ENCODE assay signal across 29 mouse cellular contexts in the genomic region with DNA sequence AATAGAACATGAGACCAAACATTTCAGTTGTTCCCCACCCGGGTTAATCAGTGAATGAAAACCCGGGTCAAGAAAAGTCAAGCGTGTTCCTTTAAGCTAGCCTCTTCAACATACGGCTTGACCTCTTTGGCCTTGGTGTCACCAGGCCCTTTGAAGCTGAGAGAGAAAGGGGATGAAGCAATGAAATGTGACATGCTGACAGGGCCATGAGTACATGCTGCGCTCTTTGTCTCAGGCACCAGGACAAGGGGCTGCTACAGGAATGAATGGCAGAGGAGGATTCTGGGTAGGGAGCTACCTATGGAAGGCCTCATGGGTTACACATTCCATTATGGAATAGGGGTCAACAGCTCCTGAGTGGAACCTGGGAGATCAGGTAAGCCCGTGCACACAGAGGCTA. TPM values are rescaled to one million over a fixed set of nuclear protein-coding genes. Genes with fewer than 3 reads are reported as not detected.
DNase-seq lines count a peak whose midpoint lies in the region; ATAC-seq lines count a peak whose summit lies in the region.
"Had no signal": no experiment of that assay in that cellular context is flagged by ENCODE, and none has a peak within 500 bp of the region (broad histone marks: within the 10 kb centered on the region; RNA-seq: fewer than 3 reads in every experiment).

No protein-coding gene starts in this region.

- H3K4me2 ChIP-seq in liver, embryonic 12.5 days: no peak overlapping the region
- H3K4me2 ChIP-seq: forebrain, embryonic 15.5 days; heart, embryonic 13.5 days; hindbrain, embryonic 15.5 days; intestine, embryonic 15.5 days; limb, embryonic 12.5 days; midbrain, embryonic 12.5 days had no signal

- H3K27ac ChIP-seq in liver, embryonic 12.5 days: no peak overlapping the region
- H3K27ac ChIP-seq: forebrain, embryonic 15.5 days; heart, embryonic 13.5 days; hindbrain, embryonic 15.5 days; intestine, embryonic 15.5 days; layer of hippocampus, adult 2 months; limb, embryonic 12.5 days; liver, embryonic 14.5 days; macrophage; midbrain, embryonic 12.5 days had no signal

- no peak overlapping the region for H3K4me3 ChIP-seq in liver, embryonic 12.5 days
- H3K4me3 ChIP-seq: forebrain, embryonic 15.5 days; heart, embryonic 13.5 days; hindbrain, embryonic 15.5 days; intestine, embryonic 15.5 days; layer of hippocampus, adult 2 months; limb, embryonic 12.5 days; midbrain, embryonic 12.5 days had no signal

- 0 out of 2 replicates have a peak, but pooled peaks have one; percentile 24 for ATAC-seq in liver, embryonic 12.5 days
- ATAC-seq: CD4-positive, CD25-positive, alpha-beta regulatory T cell, adult 4 months; forebrain, embryonic 15.5 days; intestine, embryonic 15.5 days had no signal

- no peaks in the 10 kb centered on the region for H3K9me3 ChIP-seq in liver, embryonic 12.5 days (replicated peaks)
- H3K9me3 ChIP-seq: forebrain, embryonic 15.5 days; heart, embryonic 13.5 days; hindbrain, embryonic 15.5 days; intestine, embryonic 15.5 days; limb, embryonic 12.5 days; midbrain, embryonic 12.5 days had no signal

- H3K27me3 ChIP-seq in liver, embryonic 12.5 days (replicated peaks): no peaks in the 10 kb centered on the region
- H3K27me3 ChIP-seq: forebrain, embryonic 15.5 days; heart, embryonic 13.5 days; hindbrain, embryonic 15.5 days; intestine, embryonic 15.5 days; limb, embryonic 12.5 days had no signal

- 64% methylated on average over 6 of the region's 6 CpGs for WGBS in liver, embryonic 12.5 days (ENCODE audit: insufficient replicate concordance)

- no peaks in the 10 kb centered on the region for H3K4me1 ChIP-seq in liver, embryonic 12.5 days
- H3K4me1 ChIP-seq: forebrain, embryonic 15.5 days; hindbrain, embryonic 15.5 days; intestine, embryonic 15.5 days; limb, embryonic 12.5 days; midbrain, embryonic 12.5 days had no signal

- DNase-seq in adrenal gland, adult 8-10 months: peak; percentile 8
- DNase-seq in adrenal gland, postnatal 25 days: no peak
- DNase-seq in liver: no peak
- DNase-seq in embryo, embryonic 11 days: peak; percentile 26
- DNase-seq in retina, postnatal 1 day: peak; percentile 55
- DNase-seq in cerebellum, adult 9-11 months: no peak
- DNase-seq: adrenal gland, postnatal 36 days; cerebellum, adult 11 months; cerebellum, postnatal 14 days; gastrocnemius, postnatal 10 days; heart, postnatal 14 days; kidney, adult 8-10 months; kidney, postnatal 25 days; right cerebral cortex, postnatal 25 days; spleen, adult 18-20 months had no signal

- no peaks in the 10 kb centered on the region for H3K36me3 ChIP-seq in liver, embryonic 12.5 days
- H3K36me3 ChIP-seq: forebrain, embryonic 15.5 days; hindbrain, embryonic 15.5 days; intestine, embryonic 15.5 days; limb, embryonic 12.5 days; midbrain, embryonic 12.5 days had no signal

- H3K9ac ChIP-seq in liver, embryonic 12.5 days: no peak overlapping the region
- H3K9ac ChIP-seq: forebrain, embryonic 15.5 days; heart, embryonic 13.5 days; hindbrain, embryonic 15.5 days; intestine, embryonic 15.5 days; limb, embryonic 12.5 days; liver, embryonic 14.5 days; midbrain, embryonic 12.5 days had no signal

RNA-seq across cellular contexts. Expression of a gene that starts 3.0 kb away (rescaled TPM):
- total RNA-seq in adrenal gland, adult 8-10 months (2022): 10 to 100 TPM; 10.0 to 22.1 (median 14.1) TPM
- total RNA-seq in adrenal gland, postnatal 25 days (2021): 6.9 and 11.7 TPM in 2 replicates
- 1.9 and 2.3 TPM in 2 replicates for polyA plus RNA-seq in liver, embryonic 12.5 days (2016; fragmentation: Nextera tagmentation; extraction: Ambion mirVana)
- polyA plus RNA-seq: CD4-positive, CD25-positive, alpha-beta regulatory T cell, adult 4 months had no signal

RNA-seq across cellular contexts. Expression of a gene that starts 5.5 kb away (rescaled TPM):
- total RNA-seq in adrenal gland, adult 8-10 months (2022): not detected
- not detected in 2 replicates for total RNA-seq in adrenal gland, postnatal 25 days (2021)
- polyA plus RNA-seq in liver, embryonic 12.5 days (2016; fragmentation: Nextera tagmentation; extraction: Ambion mirVana): 0.38 and 0.47 TPM in 2 replicates
- total RNA-seq: adrenal gland, postnatal 36 days; gastrocnemius, postnatal 10 days; granulocyte monocyte progenitor cell, adult 5-6 weeks; heart, postnatal 14 days; layer of hippocampus, adult 2 months; layer of hippocampus, postnatal 25 days had no signal
- polyA plus RNA-seq: CD4-positive, CD25-positive, alpha-beta regulatory T cell, adult 4 months; macrophage; thymus, postnatal 0 days had no signal

RNA-seq across cellular contexts. Expression of a gene that starts 26.0 kb away (rescaled TPM):
- total RNA-seq in adrenal gland, adult 8-10 months (2022): 1 to 10 TPM in 2 of 4 experiments, under 1 TPM in 2; 0.73 to 1.4 (median 1.2) TPM
- 0.39 TPM in 1 of 2 replicates, not detected in the other for total RNA-seq in adrenal gland, postnatal 25 days (2021)
- polyA plus RNA-seq in liver, embryonic 12.5 days (2016; fragmentation: Nextera tagmentation; extraction: Ambion mirVana): 0.13 and 0.17 TPM in 2 replicates
- total RNA-seq: gastrocnemius, postnatal 10 days; layer of hippocampus, adult 2 months; layer of hippocampus, postnatal 25 days had no signal
- polyA plus RNA-seq: CD4-positive, CD25-positive, alpha-beta regulatory T cell, adult 4 months; heart, embryonic 13.5 days; limb, embryonic 12.5 days; midbrain, embryonic 12.5 days had no signal

Comparison
In these comparisons a context has a peak if more than half of its experiments do, and no peak if none do; other contexts are left out.
1. DNase-seq: peak in adrenal gland, adult 8-10 months (single experiment), embryo, embryonic 11 days (single experiment) and retina, postnatal 1 day (single experiment); none in adrenal gland, postnatal 25 days (single experiment), liver (single experiment) and cerebellum, adult 9-11 months (single experiment).